Mouse (Mus musculus): Measurements from ENCODE around the gene Pogk. TPM values are rescaled to one million over a fixed set of nuclear protein-coding genes. Genes with fewer than 3 reads are reported as not detected.

Pogk gene
- total RNA-seq, 2 experiments from 2014 or later: 7.0 to 7.8 TPM

GRCm38 (mm10) chr1:166379630-166380231, 29.9 kb downstream of the Pogk start:
- ATAC-seq (replicated peaks; ENCODE audit: poor library complexity): peak; percentile 68

GRCm38 (mm10) chr1:166379013-166379629, 30.5 kb downstream of the Pogk start, which contains the start of gene Tada1:
TSS of gene Tada1 (plus strand) at chr1:166379097.
- ATAC-seq (replicated peaks; ENCODE audit: poor library complexity): peak; percentile 80

- no peak for ATAC-seq (replicated peaks; ENCODE audit: poor library complexity)
Measured at GRCm38 (mm10) chr1:166378431-166379012, 31.1 kb downstream of the Pogk start.

GRCm38 (mm10) chr1:166377171-166377570, 32.5 kb downstream of the Pogk start:
- ATAC-seq (replicated peaks; ENCODE audit: poor library complexity): no peak

GRCm38 (mm10) chr1:166363122-166363521, 46.5 kb downstream of the Pogk start:
- no peak for ATAC-seq (replicated peaks; ENCODE audit: poor library complexity)

- no peak for ATAC-seq (replicated peaks; ENCODE audit: poor library complexity)
Measured at GRCm38 (mm10) chr1:166362659-166363058, 47.0 kb downstream of the Pogk start.

GRCm38 (mm10) chr1:166361842-166362241, 47.8 kb downstream of the Pogk start:
- ATAC-seq (replicated peaks; ENCODE audit: poor library complexity): no peak

GRCm38 (mm10) chr1:166360896-166361295, 48.8 kb downstream of the Pogk start:
- no peak for ATAC-seq (replicated peaks; ENCODE audit: poor library complexity)

GRCm38 (mm10) chr1:166360157-166360855, 49.4 kb downstream of the Pogk start:
- ATAC-seq (replicated peaks; ENCODE audit: poor library complexity): peak; percentile 100

- ATAC-seq (replicated peaks; ENCODE audit: poor library complexity): no peak
Measured at GRCm38 (mm10) chr1:166349751-166350150, 59.9 kb downstream of the Pogk start.

- no peak for ATAC-seq (replicated peaks; ENCODE audit: poor library complexity)
Measured at GRCm38 (mm10) chr1:166349341-166349740, 60.3 kb downstream of the Pogk start.

- no peak for ATAC-seq (replicated peaks; ENCODE audit: poor library complexity)
Measured at GRCm38 (mm10) chr1:166346906-166347305, 62.8 kb downstream of the Pogk start.

GRCm38 (mm10) chr1:166345602-166346001, 64.1 kb downstream of the Pogk start:
- peak; percentile 86 for ATAC-seq (replicated peaks; ENCODE audit: poor library complexity)

GRCm38 (mm10) chr1:166344300-166345077, 65.2 kb downstream of the Pogk start:
- ATAC-seq (replicated peaks; ENCODE audit: poor library complexity): no peak

- no peak for ATAC-seq (replicated peaks; ENCODE audit: poor library complexity)
Measured at GRCm38 (mm10) chr1:166343586-166343985, 66.1 kb downstream of the Pogk start.

- peak; percentile 49 for ATAC-seq (replicated peaks; ENCODE audit: poor library complexity)
Measured at GRCm38 (mm10) chr1:166342539-166342938, 67.1 kb downstream of the Pogk start.

GRCm38 (mm10) chr1:166342060-166342459, 67.6 kb downstream of the Pogk start:
- ATAC-seq (replicated peaks; ENCODE audit: poor library complexity): no peak

- ATAC-seq (replicated peaks; ENCODE audit: poor library complexity): peak; percentile 98
Measured at GRCm38 (mm10) chr1:166339110-166339509, 70.6 kb downstream of the Pogk start.
